Mouse (Mus musculus): Measurements from ENCODE around the gene Fer.

- TF ChIP-seq POLR2A (IDR thresholded peaks at IDR 0.05; ENCODE audit: low read depth, low read length) = no peak
- TF ChIP-seq CTCF (IDR thresholded peaks at IDR 0.05; ENCODE audit: extremely low read depth, insufficient read depth, insufficient read length, insufficient replicate concordance) = no peak
Observed at GRCm38 (mm10) chr17:63838144-63838543, 24.7 kb upstream of the Fer start.

Measured in spleen, adult 2 months (tissue).